Mouse (Mus musculus): Measurements from ENCODE around the gene Sipa1l3.

DNA sequence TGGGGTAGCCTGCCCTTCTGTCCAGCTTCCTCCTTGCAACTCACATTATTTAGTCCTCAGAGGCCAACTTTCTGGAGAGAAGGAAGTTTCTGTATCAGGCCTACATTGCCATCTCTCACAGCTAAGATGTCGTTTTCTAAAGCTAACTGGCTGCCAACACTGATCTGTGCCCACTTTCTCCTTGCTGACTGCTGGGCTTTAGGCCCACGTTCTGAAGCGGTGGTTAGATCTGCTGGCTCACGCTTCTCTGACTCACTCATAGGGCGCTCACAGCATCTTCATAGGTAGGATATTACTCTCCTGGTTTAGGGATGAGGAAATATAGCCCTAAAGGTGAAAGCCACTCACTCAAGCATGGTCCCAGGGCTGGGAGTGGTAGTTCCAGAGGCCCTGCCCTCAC is 56.3 kb downstream of the Sipa1l3 start:
- no peak for TF ChIP-seq POLR2A (IDR thresholded peaks at IDR 0.05; ENCODE audit: low read depth, low read length)
- TF ChIP-seq CTCF (IDR thresholded peaks at IDR 0.05; ENCODE audit: extremely low read depth, insufficient read depth, insufficient read length, insufficient replicate concordance), result no peak

Measured in spleen, adult 2 months (tissue).